Mouse (Mus musculus) kidney, adult 11 months (tissue): ENCODE results near the gene Gm49388.

Experiments
- DNase-seq: peaks from one replicate; pipeline ENCODE4 v3.0.0; 2022

Gene Gm49388

DNA sequence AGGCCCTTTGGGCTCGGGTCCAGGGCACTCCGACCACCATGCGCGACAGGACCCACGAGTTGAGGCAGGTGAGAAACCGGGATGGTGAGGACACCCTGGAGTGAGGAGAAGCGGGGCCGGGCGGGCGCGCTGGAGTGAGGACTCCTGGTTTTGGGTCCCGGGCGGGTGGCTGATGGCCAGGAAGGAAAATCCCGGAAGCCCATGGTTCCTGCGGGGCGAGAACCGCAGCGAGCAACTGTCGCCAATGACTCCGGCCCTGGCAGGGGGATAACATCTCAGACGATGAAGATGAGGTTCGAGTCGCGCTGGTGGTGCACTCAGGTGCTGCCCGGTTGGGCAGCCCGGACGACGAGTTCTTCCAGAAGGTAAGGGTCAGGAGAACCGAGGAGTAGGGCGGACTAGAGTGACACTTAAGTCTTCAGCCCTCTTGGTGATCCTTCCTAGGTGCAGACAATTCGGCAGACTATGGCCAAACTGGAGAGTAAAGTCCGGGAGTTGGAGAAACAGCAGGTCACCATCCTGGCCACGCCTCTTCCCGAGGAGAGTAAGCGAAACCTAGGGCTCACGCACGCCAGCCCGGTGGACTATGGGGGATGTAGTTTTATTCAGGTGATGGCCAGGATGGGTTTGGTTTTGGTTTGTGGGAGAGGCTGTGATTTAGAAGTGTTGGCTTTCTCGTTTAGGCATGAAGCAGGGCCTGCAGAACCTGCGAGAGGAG lies 56.8 kb downstream of the Gm49388 start:
- DNase-seq: peak; percentile 87

DNA sequence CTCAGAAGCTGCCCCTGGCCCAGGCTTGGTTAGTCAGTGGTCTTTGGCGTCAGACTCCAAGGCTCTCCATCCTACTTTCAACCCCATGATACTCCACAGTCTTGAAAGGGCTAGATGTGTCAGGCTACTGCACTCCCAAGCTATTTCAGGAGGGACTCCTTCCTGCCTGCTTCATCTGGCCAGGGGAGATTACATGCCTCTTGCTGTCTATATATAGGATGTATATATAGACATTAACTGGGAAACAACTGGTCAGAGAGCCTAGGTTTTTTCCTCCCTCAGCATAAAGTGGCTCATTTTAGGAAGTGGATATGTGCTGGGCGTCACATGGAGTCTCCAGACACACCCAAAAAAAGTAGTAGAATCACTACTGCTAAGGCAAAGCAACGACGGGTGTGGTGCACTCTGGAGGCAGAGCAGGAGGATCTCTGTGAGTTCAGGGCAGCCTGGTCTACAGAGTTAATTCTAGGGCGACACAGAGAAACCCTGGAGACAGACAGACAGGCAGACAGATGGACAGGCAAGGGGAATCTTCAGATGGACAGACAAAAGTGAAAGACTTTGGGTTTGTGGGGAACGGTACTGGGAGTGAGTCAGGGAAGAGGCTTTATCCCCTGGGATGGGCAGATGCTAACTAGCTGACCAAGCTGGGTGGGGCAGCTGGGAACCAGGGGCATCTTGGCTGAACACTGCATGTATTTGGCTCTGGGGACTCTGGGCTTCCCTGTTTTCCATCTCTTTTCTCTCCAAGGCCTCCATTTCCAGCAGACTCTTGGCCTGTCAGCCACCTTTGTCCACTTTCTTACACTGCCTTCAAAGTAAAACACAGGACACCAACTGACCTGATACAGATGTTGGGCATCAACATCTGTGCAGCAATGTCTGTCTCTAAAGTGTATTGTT lies 64.8 kb downstream of the Gm49388 start:
- no peak for DNase-seq

DNA sequence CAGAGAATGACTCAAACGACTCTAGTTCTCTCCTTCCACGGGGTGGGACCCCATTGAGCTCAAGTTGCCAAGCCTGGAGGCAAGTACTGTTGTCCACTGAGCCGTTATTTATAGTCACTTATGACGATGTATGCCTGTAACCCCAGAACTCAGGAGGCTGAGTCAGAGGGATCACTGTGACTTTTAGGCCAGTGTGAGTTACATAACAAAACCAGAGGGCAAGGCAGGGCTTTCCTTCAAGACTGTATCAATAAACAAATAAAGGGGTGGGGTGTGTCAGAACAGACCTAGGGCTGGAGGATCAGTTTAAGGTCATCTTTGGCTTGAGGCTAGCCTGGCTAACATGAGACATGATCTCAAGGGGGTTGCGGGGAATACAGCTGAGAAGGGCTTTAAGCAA lies 65.5 kb downstream of the Gm49388 start:
- DNase-seq: no peak
